Mouse (Mus musculus): ENCODE data around the gene Sun5.

Gene Sun5

GRCm38 (mm10) chr2:153809921-153810320 is 61.0 kb downstream of the Sun5 start:
- no peak for DNase-seq (ENCODE audit: low spot score in 2 of 2)

GRCm38 (mm10) chr2:153808841-153809240 is 62.0 kb downstream of the Sun5 start:
- DNase-seq (ENCODE audit: low spot score in 2 of 2) = no peak

GRCm38 (mm10) chr2:153808146-153808545 is 62.7 kb downstream of the Sun5 start:
- no peak for DNase-seq (ENCODE audit: low spot score in 2 of 2)

GRCm38 (mm10) chr2:153807464-153807863 is 63.4 kb downstream of the Sun5 start:
- peak; percentile 29 to 65 for DNase-seq (ENCODE audit: low spot score in 2 of 2)

Data from frontal cortex, postnatal 14 days (tissue).